Mouse (Mus musculus): ENCODE results near the gene Rasl11b. TPM values are rescaled to one million over a fixed set of nuclear protein-coding genes. Genes with fewer than 3 reads are reported as not detected.

Gene Rasl11b
- polyA plus RNA-seq, 2 experiments = 2.3 to 3.2 TPM

DNA sequence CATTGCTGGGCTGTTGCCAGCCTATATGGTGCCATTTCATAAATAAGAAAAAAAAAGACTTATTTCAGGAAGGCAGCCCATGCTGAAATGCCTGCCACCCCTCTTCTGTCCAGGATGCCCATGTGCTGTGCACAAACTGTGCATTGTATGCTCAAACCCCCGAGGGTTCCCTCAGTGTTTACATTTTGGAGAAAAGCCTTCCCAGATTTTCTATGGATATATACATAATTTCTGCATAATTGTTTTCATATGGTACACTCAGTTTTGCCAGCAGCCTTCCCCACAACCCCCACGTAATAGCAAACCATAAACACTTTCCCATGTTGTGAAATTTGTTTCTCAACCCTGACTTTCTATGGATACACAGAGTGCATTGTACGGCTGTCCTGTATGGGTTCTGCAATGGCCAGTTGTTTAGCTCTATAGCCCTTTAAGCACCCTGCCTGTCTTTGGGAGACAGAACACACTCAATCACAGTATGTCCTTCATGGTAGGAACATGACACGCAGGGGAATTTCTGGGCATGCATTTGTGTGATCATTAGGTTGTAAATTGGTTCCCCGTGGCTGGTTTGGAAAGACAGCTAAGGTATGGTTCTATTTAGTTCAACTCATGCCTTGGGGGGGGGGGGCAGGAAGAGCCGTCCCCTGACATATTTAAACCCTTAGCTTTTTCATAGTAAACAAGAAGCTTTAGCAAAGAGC, 36.0 kb upstream of the Rasl11b start:
- Histone ChIP-seq H3K36me3 (replicated peaks; ENCODE audit: control insufficient read depth, insufficient read depth, low read depth) (no peaks in the 10 kb centered on the region), H3K27me3 (ENCODE audit: control insufficient read depth, insufficient read depth, low read length) (no peaks in the 10 kb centered on the region), H3K4me1 (replicated peaks; ENCODE audit: control insufficient read depth in 2 of 2, insufficient read depth in 2 of 2, low read length in 1 of 2) (peaks cover 0 to 8% of the 10 kb centered on the region in 2 experiments; a peak in 2 of 4 replicates), H3K27ac (no peak overlapping the region), H3K9ac (replicated peaks) (no peak overlapping the region), H3K4me3 (ENCODE audit: insufficient read depth in 1 of 2, low read depth in 2 of 2, low read length in 2 of 2) (no peak overlapping the region), H3K4me2 (ENCODE audit: low read depth) (no peak overlapping the region), H3K9me3 (ENCODE audit: control insufficient read depth, low read length) (no peaks in the 10 kb centered on the region)
- DNase-seq (ENCODE audit: low read depth in 3 of 3, low spot score in 3 of 3) (no peak), ATAC-seq (ENCODE audit: insufficient read depth) (no peak)
- 67% methylated on average over 6 of the region's 6 CpGs for WGBS (ENCODE audit: insufficient replicate concordance)
- no peak for TF ChIP-seq CTCF (IDR thresholded peaks at IDR 0.05; ENCODE audit: low read depth)

DNA sequence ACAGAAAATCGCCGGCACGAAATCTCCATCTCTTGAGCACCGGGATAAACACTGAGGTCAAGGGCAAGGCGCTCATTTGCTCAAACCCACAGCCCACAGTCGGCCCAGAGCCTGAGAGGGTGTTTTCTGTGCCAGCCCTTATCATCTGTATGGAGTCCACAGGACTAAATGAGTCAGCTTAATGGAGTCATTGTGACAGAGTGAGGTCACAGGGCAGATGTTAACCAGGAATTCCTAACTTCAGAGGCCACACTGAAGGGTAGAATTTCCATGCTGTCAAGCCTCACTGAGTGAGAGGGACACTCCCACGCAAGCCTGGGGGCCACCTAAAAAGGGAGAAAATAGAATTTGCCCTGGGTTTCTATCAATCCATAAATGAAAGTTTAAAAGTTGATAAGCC, 35.2 kb upstream of the Rasl11b start:
- TF ChIP-seq CTCF (IDR thresholded peaks at IDR 0.05; ENCODE audit: low read depth) (no peak), EP300 (IDR thresholded peaks at IDR 0.05; ENCODE audit: low read depth) (no peak)
- no peak overlapping the region for H3K4me2 ChIP-seq (ENCODE audit: low read depth)
- H3K9ac ChIP-seq (replicated peaks) = no peak overlapping the region
- no peak overlapping the region for H3K4me3 ChIP-seq (ENCODE audit: insufficient read depth in 1 of 2, low read depth in 2 of 2, low read length in 2 of 2)
- H3K36me3 ChIP-seq (replicated peaks; ENCODE audit: control insufficient read depth, insufficient read depth, low read depth) = no peaks in the 10 kb centered on the region
- no peak for DNase-seq (ENCODE audit: low read depth in 3 of 3, low spot score in 3 of 3)
- no peak for ATAC-seq (ENCODE audit: insufficient read depth)
- no peaks in the 10 kb centered on the region for H3K27me3 ChIP-seq (ENCODE audit: control insufficient read depth, insufficient read depth, low read length)
- 38% methylated on average over 7 of the region's 7 CpGs for WGBS (ENCODE audit: insufficient replicate concordance)
- no peak overlapping the region for H3K27ac ChIP-seq
- H3K4me1 ChIP-seq (replicated peaks; ENCODE audit: control insufficient read depth in 2 of 2, insufficient read depth in 2 of 2, low read length in 1 of 2) = peaks cover 0 to 8% of the 10 kb centered on the region in 2 experiments; a peak in 2 of 4 replicates
- H3K9me3 ChIP-seq (ENCODE audit: control insufficient read depth, low read length) = no peaks in the 10 kb centered on the region

DNA sequence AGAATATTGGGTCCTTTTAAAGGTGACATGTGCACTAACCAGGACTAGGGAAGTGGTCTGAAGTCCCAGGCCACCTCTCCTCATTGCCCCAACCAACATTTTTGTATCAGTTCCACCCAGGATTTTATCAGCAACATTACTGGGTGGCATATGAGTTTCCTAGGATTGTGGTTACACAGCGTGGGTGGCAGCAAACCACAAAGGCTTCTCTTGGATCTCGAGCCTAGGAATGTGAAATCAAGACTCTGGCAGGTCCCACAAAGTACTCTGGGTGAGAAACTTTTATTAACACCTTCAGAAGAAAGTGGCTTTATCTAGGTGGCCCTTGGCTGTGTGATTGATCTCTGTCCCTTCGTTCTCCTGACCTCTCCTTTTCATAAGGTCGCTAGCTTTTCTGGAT, 34.7 kb upstream of the Rasl11b start:
- Histone ChIP-seq H3K4me3 (ENCODE audit: insufficient read depth in 1 of 2, low read depth in 2 of 2, low read length in 2 of 2) (no peak overlapping the region), H3K27ac (no peak overlapping the region), H3K4me1 (replicated peaks; ENCODE audit: control insufficient read depth in 2 of 2, insufficient read depth in 2 of 2, low read length in 1 of 2) (peaks cover 0 to 8% of the 10 kb centered on the region in 2 experiments; a peak in 2 of 4 replicates), H3K27me3 (ENCODE audit: control insufficient read depth, insufficient read depth, low read length) (no peaks in the 10 kb centered on the region), H3K9me3 (ENCODE audit: control insufficient read depth, low read length) (no peaks in the 10 kb centered on the region), H3K9ac (replicated peaks) (no peak overlapping the region), H3K4me2 (ENCODE audit: low read depth) (no peak overlapping the region), H3K36me3 (replicated peaks; ENCODE audit: control insufficient read depth, insufficient read depth, low read depth) (no peaks in the 10 kb centered on the region)
- TF ChIP-seq EP300 (IDR thresholded peaks at IDR 0.05; ENCODE audit: low read depth) (no peak), CTCF (IDR thresholded peaks at IDR 0.05; ENCODE audit: low read depth) (no peak)
- 33% methylated on average over 4 of the region's 4 CpGs for WGBS (ENCODE audit: insufficient replicate concordance)
- no peak for DNase-seq (ENCODE audit: low read depth in 3 of 3, low spot score in 3 of 3)
- ATAC-seq (ENCODE audit: insufficient read depth) = no peak

DNA sequence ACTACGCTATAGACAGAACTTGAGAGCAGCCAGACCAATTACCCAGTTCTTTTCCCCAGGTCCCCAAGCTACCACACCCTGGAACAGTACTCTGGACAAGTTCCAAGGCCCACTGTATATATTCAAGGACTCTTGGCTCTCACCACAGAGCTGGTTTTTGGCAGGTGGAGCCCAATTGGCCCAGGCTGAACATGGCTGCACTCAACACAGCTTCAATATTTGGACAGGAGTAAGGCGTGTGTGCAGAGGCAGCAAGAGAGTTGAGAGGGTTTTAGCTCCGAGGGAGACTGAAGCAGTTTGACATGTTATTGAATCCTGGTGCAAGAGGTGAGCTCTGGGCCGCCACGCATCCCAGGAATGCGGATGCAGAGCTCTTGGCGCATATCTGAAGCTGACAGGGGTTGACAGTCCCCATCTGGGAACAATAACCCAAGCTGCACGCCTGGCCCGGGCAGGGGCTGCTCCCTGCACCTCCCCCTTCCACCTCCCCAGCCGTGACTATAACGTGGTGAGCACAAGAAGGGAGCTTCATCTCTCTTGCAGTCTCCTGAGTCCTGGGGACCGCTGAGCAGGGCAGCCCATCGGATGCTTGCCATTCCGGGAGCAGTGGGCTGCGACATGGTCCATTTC, 33.7 kb upstream of the Rasl11b start:
- no peaks in the 10 kb centered on the region for H3K9me3 ChIP-seq (ENCODE audit: control insufficient read depth, low read length)
- ATAC-seq (ENCODE audit: insufficient read depth) (no peak), DNase-seq (ENCODE audit: low read depth in 3 of 3, low spot score in 3 of 3) (no peak)
- H3K4me2 ChIP-seq (ENCODE audit: low read depth) = no peak overlapping the region
- TF ChIP-seq CTCF (IDR thresholded peaks at IDR 0.05; ENCODE audit: low read depth) = no peak
- H3K4me1 ChIP-seq (replicated peaks; ENCODE audit: control insufficient read depth in 2 of 2, insufficient read depth in 2 of 2, low read length in 1 of 2) = peaks cover 0 to 8% of the 10 kb centered on the region in 2 experiments; a peak in 2 of 4 replicates
- H3K27ac ChIP-seq = no peak overlapping the region
- no peaks in the 10 kb centered on the region for H3K36me3 ChIP-seq (replicated peaks; ENCODE audit: control insufficient read depth, insufficient read depth, low read depth)
- WGBS (ENCODE audit: insufficient replicate concordance) = 43% methylated on average over 15 of the region's 15 CpGs
- no peaks in the 10 kb centered on the region for H3K27me3 ChIP-seq (ENCODE audit: control insufficient read depth, insufficient read depth, low read length)
- no peak overlapping the region for H3K4me3 ChIP-seq (ENCODE audit: insufficient read depth in 1 of 2, low read depth in 2 of 2, low read length in 2 of 2)
- H3K9ac ChIP-seq (replicated peaks) = no peak overlapping the region

DNA sequence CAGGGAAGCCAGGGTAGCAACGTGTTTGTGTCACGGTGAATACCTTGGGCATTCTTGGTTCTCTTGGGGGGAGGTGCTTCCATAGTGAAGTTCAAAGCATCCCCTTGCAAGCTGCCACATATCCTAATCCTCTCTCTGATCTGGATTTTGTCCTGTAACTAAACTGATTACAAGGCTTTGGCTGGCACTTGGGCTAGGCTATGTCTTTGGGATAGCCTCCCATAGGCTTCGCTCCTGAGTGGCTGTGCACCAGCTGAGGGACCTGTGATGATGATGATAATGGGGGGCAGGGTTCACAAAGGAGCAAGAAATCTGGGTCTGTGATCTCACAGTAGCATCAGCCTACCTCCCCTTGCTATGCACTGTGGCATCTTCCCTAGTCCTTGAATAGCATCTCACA, 33.1 kb upstream of the Rasl11b start:
- no peak overlapping the region for H3K4me3 ChIP-seq (ENCODE audit: insufficient read depth in 1 of 2, low read depth in 2 of 2, low read length in 2 of 2)
- H3K27me3 ChIP-seq (ENCODE audit: control insufficient read depth, insufficient read depth, low read length) = no peaks in the 10 kb centered on the region
- H3K9me3 ChIP-seq (ENCODE audit: control insufficient read depth, low read length) = no peaks in the 10 kb centered on the region
- H3K4me1 ChIP-seq (replicated peaks; ENCODE audit: control insufficient read depth in 2 of 2, insufficient read depth in 2 of 2, low read length in 1 of 2) = peaks cover 0 to 8% of the 10 kb centered on the region in 2 experiments; a peak in 2 of 4 replicates
- H3K27ac ChIP-seq = no peak overlapping the region
- TF ChIP-seq CTCF (IDR thresholded peaks at IDR 0.05; ENCODE audit: low read depth) = no peak
- TF ChIP-seq EP300 (IDR thresholded peaks at IDR 0.05; ENCODE audit: low read depth) = no peak
- no peak overlapping the region for H3K9ac ChIP-seq (replicated peaks)
- ATAC-seq (ENCODE audit: insufficient read depth) = no peak
- no peak overlapping the region for H3K4me2 ChIP-seq (ENCODE audit: low read depth)
- WGBS (ENCODE audit: insufficient replicate concordance) = 68% methylated on average over 3 of the region's 3 CpGs
- H3K36me3 ChIP-seq (replicated peaks; ENCODE audit: control insufficient read depth, insufficient read depth, low read depth) = no peaks in the 10 kb centered on the region
- no peak for DNase-seq (ENCODE audit: low read depth in 3 of 3, low spot score in 3 of 3)

Measured in liver, embryonic 14.5 days (tissue).